Mouse (Mus musculus) induced T-regulatory cell, adult 2 months (primary cell): ENCODE data around the gene Gm49366.
"Not testable (repeated sequence)": the region's sequence is repeated elsewhere in the genome, so short reads cannot be mapped to it uniquely, and the experiment has no call there.

Experiments used
- DNase-seq: peaks from one replicate; pipeline ENCODE4 v3.0.0-alpha.2; 2012; ENCODE audit warnings: low read depth

The Gm49366 gene

GRCm38 (mm10) chr12:84032854-84033253 lies 5.9 kb upstream of the Gm49366 start:
- DNase-seq: no peak

- not testable (repeated sequence) for DNase-seq
Measured at GRCm38 (mm10) chr12:84033302-84033701, 5.4 kb upstream of the Gm49366 start.

- no peak for DNase-seq
Measured at GRCm38 (mm10) chr12:84034108-84034507, 4.6 kb upstream of the Gm49366 start.

DNA sequence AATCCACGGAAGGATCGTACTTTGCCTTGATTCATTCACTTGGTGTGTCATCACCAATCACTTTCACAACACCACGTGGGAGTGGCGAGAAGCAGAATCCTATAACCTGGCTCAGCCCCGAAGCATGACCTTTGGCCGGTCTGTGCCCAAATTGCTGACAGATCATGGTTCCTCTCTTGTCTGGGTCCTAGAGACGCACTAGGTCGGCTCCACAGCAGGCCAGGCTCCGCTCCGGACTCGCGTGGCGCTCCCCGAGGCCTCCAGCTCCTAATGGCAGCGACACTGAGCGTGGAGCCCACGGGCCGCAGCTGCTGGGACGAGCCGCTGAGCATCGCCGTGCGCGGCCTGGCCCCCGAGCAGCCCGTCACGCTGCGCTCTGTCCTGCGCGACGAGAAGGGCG lies 494 bp upstream of the Gm49366 start, which contains the start of gene Acot4:
Gene Acot4, plus strand, starts transcription at position 139 of the 400 bp plus-strand sequence.
- DNase-seq: peak; percentile 16

DNA sequence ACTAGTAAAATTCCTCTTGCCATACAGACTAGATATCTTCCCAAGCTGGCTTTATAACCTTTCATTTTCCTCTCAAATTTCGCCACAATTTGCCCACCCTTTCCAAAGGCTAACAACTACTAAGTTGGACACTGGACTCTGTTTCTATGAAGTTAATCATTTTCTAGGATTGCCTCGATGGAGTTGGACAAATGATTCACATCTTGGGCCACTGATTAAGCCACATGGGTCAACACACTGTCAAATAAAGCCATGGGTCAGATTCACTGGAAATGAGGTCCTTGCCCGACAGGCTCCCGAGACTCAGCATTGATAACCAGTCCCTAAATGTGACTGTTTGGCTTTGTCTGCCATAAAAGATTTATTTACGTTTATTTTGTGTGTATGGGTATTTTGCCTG lies 3.5 kb downstream of the Gm49366 start:
- no peak for DNase-seq

GRCm38 (mm10) chr12:84044045-84044444 lies 5.3 kb downstream of the Gm49366 start:
- DNase-seq: no peak

DNA sequence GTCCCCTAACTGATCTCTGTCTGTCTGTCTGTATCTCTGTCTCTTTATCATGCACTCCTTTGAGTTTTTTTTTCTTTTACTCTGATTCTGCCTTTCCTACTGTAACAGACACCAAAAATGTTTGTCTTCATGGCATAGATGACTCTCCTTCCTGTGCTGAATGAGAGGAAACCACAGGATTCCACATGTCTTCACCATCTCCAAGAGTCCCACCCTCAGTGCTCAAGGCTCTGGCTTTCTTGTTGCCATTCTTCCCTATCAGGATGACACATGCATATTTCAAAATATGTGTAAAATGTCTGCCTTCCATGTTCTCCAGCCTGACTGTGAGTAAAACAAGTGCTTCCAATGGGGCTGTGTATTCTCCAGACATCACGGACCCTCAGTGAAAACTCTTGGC lies 8.2 kb downstream of the Gm49366 start:
- DNase-seq: no peak

- not testable (repeated sequence) for DNase-seq
Measured at GRCm38 (mm10) chr12:84050744-84051143, 12.0 kb downstream of the Gm49366 start.

DNA sequence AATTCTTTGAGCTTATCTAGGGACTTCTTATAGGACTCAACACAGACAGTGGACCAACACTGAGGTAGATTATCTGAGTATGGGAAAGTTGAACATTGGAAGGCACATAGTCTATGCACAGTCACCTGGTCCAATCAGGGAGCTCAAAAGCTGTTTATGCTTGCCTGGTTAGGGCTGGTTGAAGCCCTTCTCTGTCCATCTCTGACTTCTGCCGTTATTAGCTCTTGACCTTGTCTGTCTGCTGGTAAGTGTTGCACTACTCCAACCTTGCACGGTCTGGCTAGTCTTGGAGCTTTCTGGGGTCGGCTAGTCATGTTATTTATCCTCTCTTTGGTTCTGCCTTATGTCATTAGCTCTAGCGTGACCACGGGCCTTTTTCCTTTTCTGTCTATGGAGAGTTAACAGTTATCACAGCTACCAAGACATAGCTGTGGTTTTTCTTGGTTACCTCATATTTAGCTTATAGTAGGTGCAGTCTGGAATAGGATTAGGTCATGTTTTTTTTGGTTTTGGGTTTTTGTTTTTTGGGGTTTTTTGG lies 13.3 kb downstream of the Gm49366 start, which contains the start of gene Acot3:
Gene Acot3, plus strand, starts transcription at position 208 of the 538 bp plus-strand sequence.
- no peak for DNase-seq

DNA sequence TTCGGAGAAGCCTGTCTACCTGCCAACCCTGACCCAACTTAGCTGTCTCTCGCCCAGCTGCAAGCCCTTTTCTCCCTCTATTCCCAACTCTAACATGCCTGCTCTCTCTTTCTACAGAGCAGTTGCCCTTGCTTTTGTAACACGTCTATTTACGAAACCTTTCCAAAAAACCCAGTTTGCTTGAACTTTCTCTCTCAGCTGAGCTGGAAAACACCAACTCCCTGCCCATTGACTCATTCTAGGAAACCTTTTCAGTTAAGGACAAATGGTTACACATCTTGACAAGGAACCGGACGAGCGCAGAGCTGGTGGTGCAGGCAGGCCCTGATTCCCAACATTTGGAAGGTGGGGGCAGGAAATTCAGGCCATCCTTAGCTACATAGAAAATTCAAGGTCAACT lies 13.9 kb downstream of the Gm49366 start:
- no peak for DNase-seq

DNA sequence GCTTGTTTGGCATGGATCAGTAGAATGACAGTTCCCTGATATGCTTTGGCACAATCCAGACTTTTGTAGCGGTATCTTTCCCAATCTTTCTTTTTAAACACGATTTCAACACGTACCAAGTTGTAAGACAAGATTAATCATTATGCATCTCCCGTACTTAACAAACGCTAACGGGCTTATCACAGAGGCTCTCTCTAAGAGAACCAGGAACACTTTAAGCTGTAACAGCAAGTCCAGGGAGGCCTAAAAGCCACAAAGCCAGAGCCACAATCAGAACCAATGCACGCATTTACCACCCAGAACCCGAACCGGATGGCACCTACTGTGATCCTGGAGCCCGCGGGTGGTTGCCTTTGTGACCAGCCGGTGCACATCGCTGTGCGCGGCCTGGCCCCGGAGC lies 14.4 kb downstream of the Gm49366 start:
- DNase-seq: no peak

DNA sequence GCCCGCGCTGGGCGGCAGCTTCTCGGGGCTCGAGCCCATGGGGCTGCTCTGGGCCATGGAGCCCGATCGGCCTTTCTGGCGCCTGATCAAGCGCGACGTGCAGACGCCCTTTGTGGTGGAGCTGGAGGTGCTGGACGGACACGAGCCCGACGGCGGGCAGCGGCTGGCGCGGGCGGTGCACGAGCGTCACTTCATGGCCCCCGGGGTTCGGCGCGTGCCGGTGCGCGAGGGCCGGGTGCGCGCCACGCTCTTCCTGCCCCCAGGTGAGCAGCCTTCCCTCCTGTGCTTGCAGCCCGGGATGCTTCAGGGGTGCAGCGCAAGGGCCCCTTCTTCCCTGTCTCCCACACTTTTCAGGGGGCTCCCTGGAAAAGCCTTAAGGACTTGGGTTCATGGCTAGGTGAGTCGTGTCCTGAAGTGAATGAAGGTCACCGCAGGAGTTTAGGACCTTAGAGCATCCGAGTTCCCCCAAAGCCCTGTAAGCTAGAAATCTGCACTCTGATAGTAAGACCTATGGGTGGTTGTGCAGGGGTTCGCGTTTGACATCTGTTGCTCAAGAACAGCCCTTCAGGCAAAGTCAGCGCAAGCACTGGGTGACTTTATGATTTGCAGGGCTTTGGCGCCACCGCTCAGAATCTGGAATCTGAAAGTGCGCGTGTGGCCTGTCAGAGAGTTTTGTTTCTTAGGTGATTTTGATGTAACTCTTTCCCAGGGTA lies 15.1 kb downstream of the Gm49366 start:
- no peak for DNase-seq

DNA sequence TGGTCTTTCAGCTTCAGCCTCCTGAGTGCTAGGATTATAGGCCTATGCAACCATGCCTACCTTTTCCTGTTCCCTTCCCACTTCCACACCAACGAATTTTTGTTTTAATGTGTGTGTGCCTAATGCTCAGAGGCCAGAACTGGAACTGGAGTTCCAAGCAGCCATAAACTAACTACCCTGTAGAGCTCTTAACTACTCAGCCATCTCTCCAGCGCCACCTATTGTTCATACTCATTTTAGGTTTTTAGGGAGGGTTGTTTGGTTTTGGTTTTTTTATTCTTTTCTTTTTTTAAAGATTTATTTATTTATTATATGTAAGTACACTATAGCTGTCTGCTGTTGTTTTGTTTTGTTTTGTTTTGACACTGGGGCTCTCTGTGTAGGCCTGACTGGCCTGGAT lies 22.2 kb downstream of the Gm49366 start:
- DNase-seq: peak; percentile 68

- DNase-seq: no peak
Measured at GRCm38 (mm10) chr12:84062336-84062735, 23.6 kb downstream of the Gm49366 start.

DNA sequence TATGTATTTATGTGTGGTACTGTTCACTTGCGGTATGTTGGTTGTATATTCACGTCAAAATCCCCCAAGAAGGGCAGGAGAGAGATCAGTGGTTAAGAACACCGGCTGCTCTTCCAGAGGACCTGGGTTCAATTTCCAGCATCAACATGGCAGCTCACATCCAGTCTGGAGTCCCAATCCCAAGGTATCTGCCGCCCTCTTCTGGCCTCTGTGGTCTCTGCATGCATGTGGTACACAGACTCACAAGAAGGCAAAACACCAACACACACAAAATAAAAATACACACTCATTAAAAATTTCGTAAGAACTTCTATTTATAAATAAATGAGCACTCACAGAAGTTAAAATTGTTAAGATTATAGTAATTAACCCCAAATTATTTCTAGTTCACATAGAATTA lies 24.5 kb downstream of the Gm49366 start:
- peak; percentile 34 for DNase-seq

DNA sequence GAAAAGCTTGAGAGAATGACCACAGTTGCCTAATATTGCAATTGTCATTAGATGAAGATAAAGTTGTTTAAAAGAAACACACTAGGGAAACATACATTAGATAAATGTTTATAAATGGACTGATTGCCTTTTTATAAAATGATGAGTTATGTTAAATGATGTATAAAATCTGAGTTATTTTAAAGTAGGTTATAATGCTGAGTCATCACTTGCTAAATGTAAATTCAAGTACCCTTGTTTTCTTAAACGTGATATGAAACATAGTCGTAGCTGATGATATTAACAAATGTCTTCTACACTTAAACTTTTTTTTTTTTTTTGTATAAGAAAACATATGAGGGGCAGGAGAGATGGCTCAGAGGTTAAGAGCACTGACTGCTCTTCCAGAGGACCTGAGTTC lies 25.1 kb downstream of the Gm49366 start:
- no peak for DNase-seq

DNA sequence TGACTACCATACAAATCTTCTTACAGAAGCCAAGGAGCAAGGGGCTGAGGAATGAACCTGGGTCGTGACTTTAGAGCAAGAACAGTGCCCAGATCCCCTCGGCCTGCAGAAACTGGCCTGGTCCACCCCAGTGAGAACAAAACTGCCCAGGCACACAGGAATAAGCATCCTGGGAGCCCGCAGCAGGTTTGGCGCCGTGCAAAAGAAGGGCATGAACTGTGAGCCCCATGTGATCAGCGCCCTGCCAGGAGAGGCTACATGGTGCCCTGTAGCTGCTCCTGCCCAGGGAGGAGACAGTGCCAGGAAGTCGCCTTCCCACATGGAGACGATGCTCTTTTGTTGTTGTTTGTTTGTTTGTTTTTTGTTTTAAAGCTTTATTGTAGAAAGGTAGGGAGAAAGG lies 25.9 kb downstream of the Gm49366 start:
- DNase-seq: no peak

GRCm38 (mm10) chr12:84067752-84068151 lies 29.0 kb downstream of the Gm49366 start:
- DNase-seq: no peak

- DNase-seq: no peak
Measured at GRCm38 (mm10) chr12:84068296-84068695, 29.6 kb downstream of the Gm49366 start.

GRCm38 (mm10) chr12:84068986-84069385 lies 30.3 kb downstream of the Gm49366 start, which contains the start of gene Acot5:
Gene Acot5, plus strand, starts transcription at chr12:84069325.
- DNase-seq: no peak

GRCm38 (mm10) chr12:84069582-84069981 lies 30.8 kb downstream of the Gm49366 start:
- DNase-seq: not testable (repeated sequence)

DNA sequence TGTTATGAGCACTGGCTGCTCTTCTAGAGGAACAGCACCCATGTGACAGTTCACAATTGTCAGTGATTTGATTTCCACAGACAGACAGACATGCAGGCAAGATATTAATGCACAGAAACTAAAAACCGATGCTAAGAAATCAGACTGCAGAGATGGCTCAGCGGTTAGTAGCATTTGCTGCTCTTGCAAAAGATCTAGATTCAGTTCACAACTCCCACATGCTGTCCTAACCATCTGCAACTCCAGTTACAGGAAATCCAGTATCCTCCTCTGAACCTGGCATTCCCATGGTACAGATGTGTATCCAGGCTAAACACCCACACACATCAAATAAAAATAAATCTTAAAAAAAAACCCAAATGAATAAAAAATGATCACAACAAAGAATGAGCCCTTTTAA lies 33.0 kb downstream of the Gm49366 start:
- DNase-seq: no peak

DNA sequence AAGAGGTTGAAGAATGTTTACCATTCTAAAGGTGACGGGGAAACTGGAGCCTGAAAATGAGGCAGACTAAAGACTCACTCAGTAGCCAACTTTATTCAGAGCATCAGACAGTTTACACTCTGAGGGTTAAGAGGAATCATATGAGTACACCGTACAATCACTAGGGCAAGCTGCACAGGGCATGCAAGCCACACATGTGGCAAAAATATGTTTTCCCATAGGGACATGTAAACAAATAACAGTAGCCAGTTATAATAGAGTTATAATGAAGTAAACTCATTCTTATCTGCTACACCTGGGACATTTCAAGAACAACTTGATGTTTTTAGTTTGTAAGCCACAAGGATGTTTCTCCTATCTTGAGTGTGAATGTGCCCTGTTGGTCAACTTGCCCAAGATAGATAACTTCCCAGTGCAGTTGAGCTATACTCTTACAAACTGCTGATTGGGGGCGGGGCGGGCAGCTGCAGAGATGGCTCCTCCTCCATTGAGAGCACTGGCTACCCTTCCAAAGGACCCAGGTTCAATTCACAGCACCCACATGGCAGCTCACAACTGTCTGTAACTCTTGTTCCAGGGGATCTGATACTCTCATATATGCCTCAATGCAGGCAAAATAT lies 38.7 kb downstream of the Gm49366 start:
- no peak for DNase-seq
